Mouse (Mus musculus) heart, embryonic 16.5 days (tissue): ENCODE data around the gene Wnt8b. TPM values are rescaled to one million over a fixed set of nuclear protein-coding genes. Genes with fewer than 3 reads are reported as not detected.

Experiments used
- ATAC-seq: fragments of 200-750 bp; cut with Nextera tagmentation; replicated peaks from 2 replicates; pipeline ENCODE4 v1.8.0; 2017; ENCODE audit warnings: moderate number of reproducible peaks; ENCODE audit not compliant: insufficient read depth, low FRiP score; ENCODE audit errors: extremely low read depth
- H3K27ac ChIP-seq: fragments of 300-500 bp; sonication (generic); 2 replicates; pipeline ENCODE4 v1.5.1; 2014; ENCODE audit warnings: mild to moderate bottlenecking, low read length, control low read depth, moderate library complexity
- H3K27me3 ChIP-seq: fragments of 300-500 bp; sonication (generic); 2 replicates; pipeline ENCODE4 v1.6.1; 2014; ENCODE audit warnings: low read length, mixed read lengths; ENCODE audit not compliant: control insufficient read depth, insufficient read depth
- H3K36me3 ChIP-seq: fragments of 300-500 bp; sonication (generic); 2 replicates; pipeline ENCODE4 v1.6.1; 2014; ENCODE audit not compliant: control insufficient read depth, insufficient read depth
- H3K4me1 ChIP-seq: fragments of 300-500 bp; sonication (generic); 2 replicates; pipeline ENCODE4 v1.6.1; 2014; ENCODE audit warnings: low read length, mixed read lengths; ENCODE audit not compliant: control insufficient read depth, insufficient read depth
- H3K4me2 ChIP-seq: fragments of 300-500 bp; sonication (generic); 2 replicates; pipeline ENCODE4 v1.6.1; 2014; ENCODE audit warnings: low read depth, mild to moderate bottlenecking, control low read depth, low read length
- H3K4me3 ChIP-seq: fragments of 300-500 bp; sonication (generic); 2 replicates; pipeline ENCODE4 v1.5.1; 2014; ENCODE audit warnings: mild to moderate bottlenecking, control low read depth, low read length
- H3K9ac ChIP-seq: fragments of 300-500 bp; sonication (generic); 2 replicates; pipeline ENCODE4 v1.6.1; 2014; ENCODE audit warnings: low read length, control low read depth
- H3K9me3 ChIP-seq: fragments of 300-500 bp; sonication (generic); replicated peaks from 2 replicates; pipeline ENCODE4 v1.6.1; 2016; ENCODE audit warnings: low read length; ENCODE audit not compliant: control insufficient read depth
- WGBS: fragments of 180-500 bp; shearing (Covaris S2); extraction: QIAGEN DNeasy Blood & Tissue Kit; methylation state at CpG from one replicate; pipeline ENCODE4 v1.1.7; 2014; 5-methylcytosine and 5-hydroxymethylcytosine counted together
- polyA plus RNA-seq: library from polyadenylated mRNA; unstranded; fragments of >200 nt; fragmentation: Nextera tagmentation; extraction: Ambion mirVana; gene quantifications from 2 replicates; pipeline ENCODE4 v1.2.1, GENCODE M21; 2015

The Wnt8b gene
- polyA plus RNA-seq, result 0.08 TPM in 1 of 2 replicates, not detected in the other

DNA sequence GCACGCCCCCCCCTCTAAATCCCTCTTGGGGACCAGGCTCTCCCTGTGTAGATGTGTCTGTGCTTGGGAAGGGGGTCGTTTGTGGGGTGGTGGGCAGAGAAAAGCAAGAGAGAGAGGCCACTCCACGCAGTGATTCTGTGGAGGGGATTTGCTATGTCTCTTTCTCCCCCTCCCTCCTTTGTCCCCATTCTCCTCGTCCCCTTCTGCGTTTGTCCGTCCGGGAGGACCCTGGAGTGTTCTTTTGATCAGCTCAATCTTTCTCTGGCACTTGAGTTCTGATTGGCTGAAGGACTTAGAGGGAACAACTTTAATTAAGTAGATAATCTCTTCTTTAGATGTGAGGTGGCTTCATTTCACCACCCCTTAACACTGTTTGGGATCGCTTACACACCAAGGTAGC lies at the start of gene Wnt8b:
Wnt8b (plus strand) TSS at position 345 of the 400 bp plus-strand sequence.
- Histone ChIP-seq H3K27me3 (peaks cover 17% of the 10 kb centered on the region), H3K9me3 (no peaks in the 10 kb centered on the region), H3K9ac (no peak within 1 kb of the TSS), H3K4me3 (no peak within 1 kb of the TSS), H3K27ac (no peak within 1 kb of the TSS), H3K36me3 (no peaks in the 10 kb centered on the region), H3K4me2 (no peak within 1 kb of the TSS), H3K4me1 (no peaks in the 10 kb centered on the region)
- 31% methylated on average over 8 of the region's 8 CpGs for WGBS
- ATAC-seq, result no peak

DNA sequence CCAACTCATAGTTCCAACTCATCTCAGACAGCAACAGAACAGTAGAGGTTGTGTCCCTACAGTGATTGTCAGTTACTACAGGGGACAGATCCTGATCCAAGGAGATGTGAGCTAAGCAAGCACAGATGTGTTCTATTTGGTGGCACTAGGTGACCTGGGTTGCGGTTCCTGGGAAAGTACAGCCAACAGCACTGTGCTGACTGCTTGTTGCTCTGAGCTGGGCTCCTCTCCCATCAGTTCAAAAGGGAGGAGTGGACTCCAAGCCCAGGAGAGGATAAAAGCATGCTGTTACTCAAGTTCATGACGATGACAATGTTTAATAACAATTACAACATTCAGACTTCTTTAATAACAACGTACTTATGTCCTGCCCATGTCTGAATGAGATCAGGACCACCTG lies 47.5 kb upstream of the Wnt8b start:
- Histone ChIP-seq H3K9me3 (no peaks in the 10 kb centered on the region), H3K27me3 (no peaks in the 10 kb centered on the region), H3K27ac (no peak overlapping the region), H3K4me3 (no peak overlapping the region), H3K36me3 (no peaks in the 10 kb centered on the region), H3K4me2 (no peak overlapping the region), H3K9ac (no peak overlapping the region), H3K4me1 (no peaks in the 10 kb centered on the region)
- ATAC-seq, result no peak
- 77% methylated on average over 3 of the region's 3 CpGs for WGBS

DNA sequence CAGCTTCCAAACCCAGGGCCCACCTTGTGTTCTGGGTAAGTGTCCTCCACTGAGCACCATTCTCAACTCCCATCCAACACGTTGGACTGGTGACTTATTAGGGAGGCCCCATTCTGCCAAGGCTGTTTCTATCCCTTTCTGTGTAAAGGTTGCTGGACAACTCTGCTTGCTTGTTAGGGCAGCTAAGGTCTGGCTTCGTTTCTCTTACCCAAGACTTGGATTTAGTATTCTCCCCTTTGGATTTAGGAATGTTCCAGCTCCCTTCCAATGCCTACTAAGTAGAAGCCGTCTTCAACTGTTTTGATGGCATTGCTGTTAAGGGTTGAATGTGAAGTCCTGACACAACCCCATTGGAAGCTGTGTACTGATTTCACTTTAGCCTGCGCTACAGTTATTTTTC lies 45.3 kb upstream of the Wnt8b start:
- Histone ChIP-seq H3K9ac (no peak overlapping the region), H3K9me3 (no peaks in the 10 kb centered on the region), H3K27ac (no peak overlapping the region), H3K4me2 (no peak overlapping the region), H3K27me3 (no peaks in the 10 kb centered on the region), H3K36me3 (no peaks in the 10 kb centered on the region), H3K4me1 (no peaks in the 10 kb centered on the region), H3K4me3 (no peak overlapping the region)
- 77% methylated on average over 4 of the region's 4 CpGs for WGBS
- no peak for ATAC-seq

DNA sequence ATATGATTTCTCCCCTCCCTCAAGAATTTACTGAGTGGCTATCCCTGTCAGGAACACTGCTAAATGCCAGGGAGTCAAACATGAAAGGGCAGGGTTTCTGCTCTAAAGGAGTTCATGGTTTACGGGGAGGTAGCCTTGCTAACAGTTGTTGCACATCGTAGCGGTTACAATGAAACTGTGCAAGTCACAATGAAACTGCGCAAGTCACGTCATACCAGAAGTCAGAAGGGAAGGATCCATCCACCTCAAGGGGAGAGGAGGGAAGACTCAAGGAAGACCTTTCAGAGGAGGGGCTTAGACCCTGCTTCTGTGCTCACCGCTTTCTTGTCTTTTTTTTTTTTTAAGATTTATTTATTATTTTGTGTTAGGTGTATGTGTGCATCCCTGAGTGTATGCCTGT lies 38.4 kb upstream of the Wnt8b start:
- H3K4me1 ChIP-seq, result no peaks in the 10 kb centered on the region
- no peak overlapping the region for H3K4me3 ChIP-seq
- no peak overlapping the region for H3K9ac ChIP-seq
- H3K36me3 ChIP-seq, result no peaks in the 10 kb centered on the region
- H3K9me3 ChIP-seq, result no peaks in the 10 kb centered on the region
- no peak overlapping the region for H3K4me2 ChIP-seq
- no peak overlapping the region for H3K27ac ChIP-seq
- no peak for ATAC-seq
- H3K27me3 ChIP-seq, result no peaks in the 10 kb centered on the region
- 81% methylated on average over 6 of the region's 6 CpGs for WGBS

DNA sequence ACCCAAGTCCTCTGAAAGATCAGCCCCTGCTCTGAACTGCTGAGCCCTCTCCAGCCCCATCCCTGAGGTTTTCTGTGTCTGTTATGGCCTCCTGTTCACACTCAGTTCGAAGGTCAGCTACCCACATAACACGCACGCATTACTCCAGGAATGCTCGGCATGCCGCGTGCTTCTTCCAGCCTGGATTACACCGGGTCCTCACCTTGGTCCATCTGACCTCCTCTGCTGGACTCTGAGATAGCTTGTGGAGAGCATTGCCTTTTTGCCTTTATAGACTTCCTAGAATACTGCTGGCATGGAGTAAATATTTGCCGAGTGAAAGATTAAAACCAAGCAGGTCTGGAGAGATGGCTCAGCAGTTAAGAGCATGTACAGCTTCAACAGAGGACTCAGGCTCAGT lies 37.9 kb upstream of the Wnt8b start:
- H3K4me2 ChIP-seq, result no peak overlapping the region
- H3K27me3 ChIP-seq, result no peaks in the 10 kb centered on the region
- 59% methylated on average over 8 of the region's 8 CpGs for WGBS
- H3K9me3 ChIP-seq, result no peaks in the 10 kb centered on the region
- no peak overlapping the region for H3K4me3 ChIP-seq
- H3K4me1 ChIP-seq, result no peaks in the 10 kb centered on the region
- no peaks in the 10 kb centered on the region for H3K36me3 ChIP-seq
- H3K27ac ChIP-seq, result no peak overlapping the region
- H3K9ac ChIP-seq, result no peak overlapping the region
- ATAC-seq, result no peak

DNA sequence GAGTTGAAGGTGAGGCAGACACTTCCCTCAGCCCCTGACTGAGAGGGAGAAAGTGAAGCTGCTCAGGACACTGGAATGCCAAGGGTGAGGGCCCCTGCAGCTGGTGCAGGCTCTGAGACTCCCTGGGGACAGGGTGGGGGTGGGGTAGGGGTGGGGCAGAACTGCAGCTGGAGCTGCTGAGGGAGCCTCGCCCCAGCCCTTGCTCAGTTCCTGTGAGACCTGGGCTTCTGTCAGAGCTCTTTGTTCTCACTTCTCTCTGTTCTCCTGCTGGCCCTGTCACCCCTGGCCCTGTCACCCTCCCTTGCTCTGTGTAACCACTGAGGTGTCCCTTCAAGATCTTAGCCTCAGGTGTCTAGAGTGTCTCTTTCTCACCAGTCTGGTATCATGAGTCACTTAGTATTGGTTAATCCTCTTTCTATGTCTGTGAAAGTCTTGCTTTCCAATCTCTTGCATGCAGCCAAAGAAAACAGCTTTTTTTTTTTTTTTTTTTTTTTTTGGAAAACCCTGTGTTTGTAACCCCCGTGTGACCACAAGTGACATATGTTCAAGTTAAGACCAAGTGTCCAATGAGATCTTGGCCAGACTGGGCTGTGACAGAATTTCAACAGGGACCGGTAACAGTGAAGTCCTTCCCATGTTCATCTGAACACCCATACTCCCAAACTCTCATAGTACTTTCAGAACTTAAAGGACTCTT lies 35.8 kb upstream of the Wnt8b start:
- Histone ChIP-seq H3K4me3 (no peak overlapping the region), H3K9me3 (no peaks in the 10 kb centered on the region), H3K9ac (no peak overlapping the region), H3K27ac (no peak overlapping the region), H3K27me3 (no peaks in the 10 kb centered on the region), H3K4me1 (no peaks in the 10 kb centered on the region), H3K4me2 (no peak overlapping the region), H3K36me3 (no peaks in the 10 kb centered on the region)
- ATAC-seq, result peak; percentile 55; the same call in 1 of the 2 replicates
- WGBS, result 41% methylated on average over 3 of the region's 3 CpGs

DNA sequence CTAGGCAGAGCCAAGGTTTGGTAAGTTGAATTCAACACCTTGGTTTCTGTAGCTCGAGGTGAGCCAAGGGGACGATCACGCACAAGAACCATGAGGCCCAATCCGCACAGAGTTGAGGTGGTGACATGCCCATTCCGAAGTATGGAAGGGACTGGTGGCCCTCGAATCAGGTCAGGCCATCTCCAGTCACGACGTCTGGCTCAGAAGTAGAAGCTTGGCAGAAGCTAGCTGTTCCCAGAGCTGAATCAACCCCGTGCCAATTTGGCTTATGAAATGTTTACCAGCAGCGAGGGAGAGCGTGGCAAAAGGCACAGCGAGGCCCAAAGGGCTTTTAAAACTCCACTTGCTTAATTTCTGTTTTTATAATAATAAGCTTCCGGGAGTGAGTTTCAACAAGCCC lies 34.6 kb upstream of the Wnt8b start:
- no peak overlapping the region for H3K9ac ChIP-seq
- no peaks in the 10 kb centered on the region for H3K9me3 ChIP-seq
- H3K4me1 ChIP-seq, result no peaks in the 10 kb centered on the region
- H3K4me3 ChIP-seq, result no peak overlapping the region
- no peak overlapping the region for H3K4me2 ChIP-seq
- no peaks in the 10 kb centered on the region for H3K36me3 ChIP-seq
- 80% methylated on average over 13 of the region's 13 CpGs for WGBS
- H3K27me3 ChIP-seq, result no peaks in the 10 kb centered on the region
- no peak for ATAC-seq
- H3K27ac ChIP-seq, result no peak overlapping the region

GRCm38 (mm10) chr19:44460441-44460840 lies 32.8 kb upstream of the Wnt8b start:
- 70% methylated on average over 5 of the region's 5 CpGs for WGBS
- ATAC-seq, result no peak
- Histone ChIP-seq H3K9me3 (no peaks in the 10 kb centered on the region), H3K36me3 (no peaks in the 10 kb centered on the region), H3K9ac (no peak overlapping the region), H3K27me3 (no peaks in the 10 kb centered on the region), H3K27ac (no peak overlapping the region), H3K4me3 (no peak overlapping the region), H3K4me1 (no peaks in the 10 kb centered on the region), H3K4me2 (no peak overlapping the region)

- Histone ChIP-seq H3K27ac (no peak overlapping the region), H3K4me1 (no peaks in the 10 kb centered on the region), H3K4me3 (no peak overlapping the region), H3K4me2 (no peak overlapping the region), H3K36me3 (no peaks in the 10 kb centered on the region), H3K9ac (no peak overlapping the region), H3K27me3 (no peaks in the 10 kb centered on the region), H3K9me3 (no peaks in the 10 kb centered on the region)
- 47% methylated on average over 4 of the region's 4 CpGs for WGBS
- no peak for ATAC-seq
Observed at GRCm38 (mm10) chr19:44461500-44461899, 31.8 kb upstream of the Wnt8b start.
